Mouse (Mus musculus) neural tube, embryonic 12.5 days (tissue): Measurements from ENCODE around the gene Magea3. TPM values are rescaled to one million over a fixed set of nuclear protein-coding genes. Genes with fewer than 3 reads are reported as not detected.
"Not testable (repeated sequence)": the region's sequence is repeated elsewhere in the genome, so short reads cannot be mapped to it uniquely, and the experiment has no call there.

ENCODE experiments used
- ATAC-seq: fragments of 200-750 bp; cut with Nextera tagmentation; 2 replicates; pipeline ENCODE4 v1.8.0; 2017; ENCODE audit warnings: low read depth, mild to moderate bottlenecking, moderate TSS enrichment, moderate library complexity; ENCODE audit not compliant: low FRiP score
- H3K27ac ChIP-seq: fragments of 300-500 bp; sonication (generic); 2 replicates; pipeline ENCODE4 v1.5.1; 2016
- H3K27me3 ChIP-seq: fragments of 300-500 bp; sonication (generic); replicated peaks from 2 replicates; pipeline ENCODE4 v1.6.1; 2016; ENCODE audit warnings: mild to moderate bottlenecking
- H3K36me3 ChIP-seq: fragments of 300-500 bp; sonication (generic); 2 replicates; pipeline ENCODE4 v1.6.1; 2016; ENCODE audit warnings: mild to moderate bottlenecking
- H3K4me1 ChIP-seq: fragments of 300-500 bp; sonication (generic); 2 replicates; pipeline ENCODE4 v1.6.1; 2016
- H3K4me2 ChIP-seq: fragments of 300-500 bp; sonication (generic); replicated peaks from 2 replicates; pipeline ENCODE4 v1.6.1; 2016; ENCODE audit warnings: mild to moderate bottlenecking
- H3K4me3 ChIP-seq: fragments of 300-500 bp; sonication (generic); 2 replicates; pipeline ENCODE4 v1.5.1; 2016
- H3K9ac ChIP-seq: fragments of 300-500 bp; sonication (generic); 2 replicates; pipeline ENCODE4 v1.6.1; 2016; ENCODE audit warnings: mild to moderate bottlenecking
- H3K9me3 ChIP-seq: fragments of 300-500 bp; sonication (generic); 2 replicates; pipeline ENCODE4 v1.6.1; 2016; ENCODE audit warnings: mild to moderate bottlenecking
- whole genome bisulfite sequencing: fragments of 180-500 bp; shearing (Covaris S2); methylation state at CpG from one replicate; pipeline ENCODE4 v1.1.7; 2016; 5-methylcytosine and 5-hydroxymethylcytosine counted together
- polyA plus RNA-seq: library from polyadenylated mRNA; unstranded; fragments of >200 nt; fragmentation: Nextera tagmentation; extraction: Ambion mirVana; gene quantifications from 2 replicates; pipeline ENCODE4 v1.2.1, GENCODE M21; 2016

Magea3 gene
- not detected in 2 replicates for polyA plus RNA-seq

DNA sequence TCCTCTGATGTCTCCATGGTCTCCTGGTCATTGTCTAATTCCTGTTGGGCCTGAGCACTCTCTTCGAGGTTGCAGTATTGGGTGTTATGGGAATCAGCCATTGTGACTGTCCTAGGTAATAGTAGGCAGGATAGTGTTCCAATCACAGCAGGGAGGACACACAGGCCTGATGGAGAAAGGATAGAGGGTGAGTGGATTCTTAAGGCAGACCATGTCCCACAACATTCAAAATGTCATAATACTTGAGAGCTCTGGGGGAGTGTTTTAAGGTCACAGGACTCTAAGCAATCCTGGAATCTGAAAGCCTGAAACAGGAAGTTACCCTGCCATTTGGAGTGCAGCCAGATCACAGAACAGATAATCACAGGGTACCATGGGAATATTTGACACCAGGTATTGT, at the start of gene Magea3:
Gene Magea3 (minus strand): TSS at position 101 of the 400 bp plus-strand sequence.
- not testable (repeated sequence) for H3K4me2 ChIP-seq, H3K4me3 ChIP-seq, H3K27me3 ChIP-seq, H3K27ac ChIP-seq, ATAC-seq, H3K9ac ChIP-seq, H3K9me3 ChIP-seq, H3K4me1 ChIP-seq, H3K36me3 ChIP-seq
- WGBS = 71% methylated on average over 1 of the region's 1 CpGs

GRCm38 (mm10) chrX:154995750-154996149, 46.4 kb upstream of the Magea3 start, which contains the start of gene Magea8:
Magea8 (minus strand) TSS chrX:154995850.
- not testable (repeated sequence) for H3K4me2 ChIP-seq, H3K9ac ChIP-seq, H3K9me3 ChIP-seq, ATAC-seq, H3K27me3 ChIP-seq, H3K27ac ChIP-seq, H3K4me1 ChIP-seq, H3K4me3 ChIP-seq, H3K36me3 ChIP-seq
- WGBS = 95% methylated on average over 11 of the region's 11 CpGs

- not testable (repeated sequence) for H3K4me3 ChIP-seq, H3K36me3 ChIP-seq, H3K4me1 ChIP-seq, H3K9me3 ChIP-seq, H3K4me2 ChIP-seq, H3K9ac ChIP-seq, H3K27me3 ChIP-seq, H3K27ac ChIP-seq, ATAC-seq
- 73% methylated on average over 1 of the region's 1 CpGs for WGBS
Measured at GRCm38 (mm10) chrX:154935887-154936286, 13.4 kb downstream of the Magea3 start, which contains the start of gene Magea6. Magea6 (minus strand) TSS chrX:154935987.

Other genes with a start within 250 kb of the Magea3 start
- not detected in 2 replicates for gene Cldn34b1, start 59.2 kb downstream of the Magea3 start, polyA plus RNA-seq
- not detected in 2 replicates for gene Magea6, start 13.5 kb downstream of the Magea3 start, polyA plus RNA-seq
- not detected in 2 replicates for gene Magea8, start 46.3 kb upstream of the Magea3 start, polyA plus RNA-seq
- gene Magea5, start 113.6 kb upstream of the Magea3 start, polyA plus RNA-seq = not detected in 2 replicates
- gene Magea1, start 140.3 kb upstream of the Magea3 start, polyA plus RNA-seq = not detected in 2 replicates
- gene Magea2, start 144.2 kb upstream of the Magea3 start, polyA plus RNA-seq = not detected in 2 replicates
- gene Cldn34b2, start 178.9 kb upstream of the Magea3 start, polyA plus RNA-seq = not detected in 2 replicates